Mouse (Mus musculus) liver, postnatal 0 days (tissue): ENCODE measurements around the gene Ppp1r14d.

Experiments used
- CTCF ChIP-seq: sonication (generic); IDR thresholded peaks from 2 replicates; pipeline ENCODE4 v1.5.1; 2016; ENCODE audit warnings: antibody characterized with exemption, low read depth
- EP300 ChIP-seq: IDR thresholded peaks from 2 replicates; pipeline ENCODE4 v1.6.1; 2016; ENCODE audit warnings: antibody characterized with exemption, low read depth, mild to moderate bottlenecking

DNA sequence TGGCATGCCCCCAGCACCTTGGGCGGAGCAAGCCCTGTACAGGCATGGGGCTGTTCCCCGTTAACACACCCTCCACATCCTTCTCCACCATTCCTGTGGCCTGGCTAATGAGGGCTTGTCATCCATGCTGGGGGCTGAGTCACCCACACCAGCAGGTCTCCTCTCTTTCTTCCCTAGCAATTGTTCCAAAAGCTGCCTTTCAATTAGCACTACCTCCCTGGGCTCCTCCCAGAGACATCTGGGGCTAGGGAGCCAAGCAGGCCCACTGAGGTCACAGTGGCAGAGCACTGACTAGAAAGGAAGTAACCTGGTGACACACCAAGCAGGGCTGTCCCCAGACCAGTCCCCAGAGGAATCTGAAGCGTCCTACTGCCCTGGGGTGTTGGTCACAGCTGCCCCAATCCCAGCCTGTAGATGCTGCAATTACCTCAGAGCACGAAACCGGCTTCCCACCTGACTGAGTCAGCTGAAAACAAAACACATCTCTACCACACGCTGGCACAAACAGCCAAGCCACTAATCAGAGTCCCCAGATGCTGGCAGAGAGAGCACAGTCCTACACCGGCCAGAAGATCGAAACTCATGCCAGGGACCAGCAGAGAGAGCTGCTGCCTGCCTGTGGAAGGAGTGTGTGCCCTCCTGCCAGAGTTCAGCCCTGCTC is 55.6 kb downstream of the Ppp1r14d start, which contains the start of gene Gm14137:
- TF ChIP-seq CTCF (no peak), EP300 (no peak)
